Mouse (Mus musculus) testis, adult 2 months (tissue): ENCODE results near the gene Arhgap15.

ENCODE experiments used
- CTCF ChIP-seq: fragments of 200-500 bp; IDR thresholded peaks from 2 replicates; pipeline ENCODE4 v1.5.1; 2012; ENCODE audit warnings: low read depth, mild to moderate bottlenecking, inconsistent platforms, low read length, moderate library complexity; ENCODE audit not compliant: control insufficient read depth, insufficient read depth, insufficient replicate concordance
- POLR2A ChIP-seq: fragments of 200-500 bp; IDR thresholded peaks from 2 replicates; pipeline ENCODE4 v1.6.1; 2012; ENCODE audit warnings: low read depth, mild to moderate bottlenecking, inconsistent platforms, low read length, moderate library complexity; ENCODE audit not compliant: control insufficient read depth

DNA sequence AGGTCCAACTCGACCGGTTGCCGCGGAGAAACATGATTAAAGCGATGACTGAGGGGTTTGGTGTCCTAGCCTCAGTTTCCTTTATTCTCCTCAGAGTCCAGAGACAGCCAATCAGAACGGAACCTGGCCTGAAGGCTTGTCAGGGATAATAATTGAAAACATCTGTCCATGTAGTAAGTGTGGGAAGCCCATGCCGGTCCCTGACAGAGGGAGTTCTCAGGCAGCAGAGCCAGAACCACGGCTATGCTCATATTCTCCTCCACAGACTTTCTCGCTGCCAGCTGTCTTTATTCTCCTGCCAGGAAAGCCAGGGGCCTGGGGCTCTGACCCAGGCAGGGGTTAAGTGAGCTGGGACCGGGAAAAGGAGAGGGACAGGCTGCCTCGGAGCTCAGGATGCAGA, 606.7 kb downstream of the Arhgap15 start:
- TF ChIP-seq CTCF (no peak), POLR2A (no peak)
